Mouse (Mus musculus) heart, postnatal 0 days (tissue): ENCODE data around the gene A630023A22Rik. TPM values are rescaled to one million over a fixed set of nuclear protein-coding genes. Genes with fewer than 3 reads are reported as not detected.
A peak's percentile ranks its signal among the peaks of the same experiment; 100 is the strongest.

Experiments
- ATAC-seq: fragments of 200-750 bp; cut with Nextera tagmentation; 2 replicates; pipeline ENCODE4 v1.8.0; 2017; ENCODE audit warnings: low read depth, moderate number of reproducible peaks, moderate library complexity; ENCODE audit not compliant: insufficient read depth
- DNase-seq: peaks from one replicate; pipeline ENCODE4 v3.0.0-alpha.2; 2016; ENCODE audit warnings: low spot score
- H3K27ac ChIP-seq: fragments of 300-500 bp; sonication (generic); 2 replicates; pipeline ENCODE4 v1.5.1; 2014; ENCODE audit warnings: low read depth, mild to moderate bottlenecking
- H3K27me3 ChIP-seq: fragments of 300-500 bp; sonication (generic); 2 replicates; pipeline ENCODE4 v1.6.1; 2014; ENCODE audit warnings: low read length, mixed read lengths; ENCODE audit not compliant: control insufficient read depth, insufficient read depth
- H3K36me3 ChIP-seq: fragments of 300-500 bp; sonication (generic); replicated peaks from 2 replicates; pipeline ENCODE4 v1.6.1; 2014; ENCODE audit warnings: low read length, mixed read lengths; ENCODE audit not compliant: control insufficient read depth, insufficient read depth
- H3K4me1 ChIP-seq: fragments of 300-500 bp; sonication (generic); 2 replicates; pipeline ENCODE4 v1.6.1; 2014; ENCODE audit warnings: antibody characterized with exemption; ENCODE audit not compliant: control insufficient read depth, insufficient read depth
- H3K4me2 ChIP-seq: fragments of 300-500 bp; sonication (generic); 2 replicates; pipeline ENCODE4 v1.6.1; 2014; ENCODE audit warnings: low read depth, mild to moderate bottlenecking, low read length, moderate library complexity
- H3K4me3 ChIP-seq: fragments of 300-500 bp; sonication (generic); 2 replicates; pipeline ENCODE4 v1.5.1; 2014; ENCODE audit warnings: low read depth, low read length
- H3K9ac ChIP-seq: fragments of 300-500 bp; sonication (generic); replicated peaks from 2 replicates; pipeline ENCODE4 v1.6.1; 2014; ENCODE audit warnings: low read depth, low read length, mixed read lengths
- H3K9me3 ChIP-seq: fragments of 300-500 bp; sonication (generic); replicated peaks from 2 replicates; pipeline ENCODE4 v1.6.1; 2016; ENCODE audit warnings: low read length; ENCODE audit not compliant: control insufficient read depth
- CTCF ChIP-seq: IDR thresholded peaks from 2 replicates; pipeline ENCODE4 v1.5.1; 2016; ENCODE audit warnings: antibody characterized with exemption, control low read depth, low read depth
- EP300 ChIP-seq: IDR thresholded peaks from 2 replicates; pipeline ENCODE4 v1.6.1; 2016; ENCODE audit warnings: antibody characterized with exemption, low read depth
- WGBS: fragments of 180-500 bp; shearing (Covaris S2); extraction: QIAGEN DNeasy Blood & Tissue Kit; methylation state at CpG from one replicate; pipeline ENCODE4 v1.1.7; 2014; 5-methylcytosine and 5-hydroxymethylcytosine counted together
- polyA plus RNA-seq: library from polyadenylated mRNA; unstranded; fragments of >200 nt; fragmentation: Nextera tagmentation; extraction: Ambion mirVana; gene quantifications from 2 replicates; pipeline ENCODE4 v1.2.1, GENCODE M21; 2015
- total RNA-seq: library from RNA; depleted of rRNA; stranded (reverse); fragments of >200 nt; gene quantifications from 2 replicates; pipeline ENCODE4 v1.2.3, GENCODE M21; 2014; ENCODE audit warnings: low replicate concordance

Gene A630023A22Rik
- total and polyA plus RNA-seq, 2 experiments from 2014 or later: not detected

DNA sequence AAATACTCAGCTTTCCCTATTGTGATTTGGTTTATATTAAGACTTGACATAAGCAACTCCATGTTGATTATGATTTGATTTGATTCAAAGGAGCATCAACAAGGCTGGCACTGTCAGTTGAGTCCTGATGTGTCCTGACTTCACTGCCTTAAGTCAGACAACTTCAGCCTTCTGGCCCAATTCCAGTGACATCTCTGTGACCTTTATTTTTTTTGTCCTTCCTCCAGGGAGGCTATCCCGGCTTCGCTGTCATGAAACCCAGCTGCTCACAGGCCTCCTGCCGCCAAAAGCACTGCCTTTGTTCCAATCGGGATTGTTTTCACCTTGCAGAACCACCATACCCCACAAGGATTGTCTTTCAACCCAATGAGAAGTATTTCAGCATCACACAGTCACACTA is 27.2 kb downstream of the A630023A22Rik start:
- WGBS: 29% methylated on average over 4 of the region's 4 CpGs
- no peak for ATAC-seq

GRCm38 (mm10) chr14:34071665-34072064 is 30.9 kb downstream of the A630023A22Rik start:
- no peak overlapping the region for H3K9ac ChIP-seq
- no peak for DNase-seq
- no peaks in the 10 kb centered on the region for H3K9me3 ChIP-seq
- no peak for ATAC-seq
- TF ChIP-seq CTCF (peak; percentile 29), EP300 (no peak)
- H3K4me3 ChIP-seq: no peak overlapping the region
- no peaks in the 10 kb centered on the region for H3K36me3 ChIP-seq
- H3K27ac ChIP-seq: no peak overlapping the region
- H3K4me2 ChIP-seq: no peak overlapping the region
- WGBS: 66% methylated on average over 6 of the region's 6 CpGs
- H3K27me3 ChIP-seq: no peaks in the 10 kb centered on the region
- H3K4me1 ChIP-seq: 0 out of 2 replicates have a peak, but pooled peaks cover 6% of the 10 kb centered on the region

More for the DNA sequence above, 27.2 kb downstream of the A630023A22Rik start:
- Histone ChIP-seq H3K4me3 (no peak overlapping the region), H3K4me2 (no peak overlapping the region), H3K4me1 (0 out of 2 replicates have a peak, but pooled peaks cover 6% of the 10 kb centered on the region), H3K27me3 (no peaks in the 10 kb centered on the region), H3K9me3 (no peaks in the 10 kb centered on the region), H3K9ac (no peak overlapping the region), H3K36me3 (no peaks in the 10 kb centered on the region), H3K27ac (no peak overlapping the region)
- no peak for TF ChIP-seq CTCF
- no peak for TF ChIP-seq EP300
- no peak for DNase-seq

- Histone ChIP-seq H3K4me1 (no peaks in the 10 kb centered on the region), H3K9ac (no peak within 1 kb of the TSS), H3K27me3 (no peaks in the 10 kb centered on the region), H3K9me3 (no peaks in the 10 kb centered on the region), H3K4me3 (no peak within 1 kb of the TSS), H3K36me3 (no peaks in the 10 kb centered on the region), H3K4me2 (no peak within 1 kb of the TSS), H3K27ac (no peak within 1 kb of the TSS)
- WGBS: 87% methylated on average over 6 of the region's 6 CpGs
- ATAC-seq (no peak), DNase-seq (no peak)
- no peak for TF ChIP-seq CTCF
- no peak for TF ChIP-seq EP300
These were observed 50.0 kb downstream of the A630023A22Rik start, which contains the start of gene Antxrl for GRCm38 (mm10) chr14:34052516-34052915. Gene Antxrl, plus strand, starts transcription at chr14:34052707.

DNA sequence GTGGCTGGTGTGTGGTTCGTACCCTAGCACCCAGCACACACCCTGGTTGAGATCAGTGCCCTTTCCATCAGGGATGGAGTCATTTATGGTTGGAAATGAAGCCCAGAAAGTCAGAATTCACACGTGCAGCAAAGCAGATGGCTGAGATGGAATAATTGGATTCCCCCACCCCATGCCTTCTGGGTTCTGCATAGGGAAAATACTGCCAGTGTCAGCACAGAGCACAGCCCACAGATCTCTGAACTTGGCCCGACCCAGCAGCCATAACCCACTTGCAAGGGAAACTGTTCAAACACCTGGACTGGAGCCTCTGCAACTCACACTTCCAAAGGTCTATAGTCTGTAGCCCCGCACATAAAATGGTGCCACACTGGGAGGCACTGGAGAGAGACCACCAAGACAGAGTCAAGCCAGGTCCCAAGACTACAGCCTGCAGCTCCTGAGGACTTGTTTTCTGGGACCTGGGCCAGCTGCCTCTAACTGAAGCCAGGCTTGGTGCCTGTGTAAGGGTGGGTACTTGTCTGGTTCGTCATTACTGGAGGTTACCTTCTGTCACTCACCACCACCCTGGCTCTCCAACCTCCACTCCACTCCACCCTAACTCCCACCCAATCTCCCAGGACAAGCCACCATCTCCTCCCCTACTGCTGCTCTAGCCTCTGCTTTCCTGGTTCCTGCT is 52.3 kb downstream of the A630023A22Rik start:
- Histone ChIP-seq H3K36me3 (no peaks in the 10 kb centered on the region), H3K4me3 (no peak overlapping the region), H3K4me2 (no peak overlapping the region), H3K4me1 (no peaks in the 10 kb centered on the region), H3K27me3 (no peaks in the 10 kb centered on the region), H3K9ac (no peak overlapping the region), H3K9me3 (no peaks in the 10 kb centered on the region), H3K27ac (no peak overlapping the region)
- DNase-seq: no peak
- WGBS: 60% methylated on average over 5 of the region's 5 CpGs
- ATAC-seq: no peak
- TF ChIP-seq CTCF (no peak), EP300 (no peak)

DNA sequence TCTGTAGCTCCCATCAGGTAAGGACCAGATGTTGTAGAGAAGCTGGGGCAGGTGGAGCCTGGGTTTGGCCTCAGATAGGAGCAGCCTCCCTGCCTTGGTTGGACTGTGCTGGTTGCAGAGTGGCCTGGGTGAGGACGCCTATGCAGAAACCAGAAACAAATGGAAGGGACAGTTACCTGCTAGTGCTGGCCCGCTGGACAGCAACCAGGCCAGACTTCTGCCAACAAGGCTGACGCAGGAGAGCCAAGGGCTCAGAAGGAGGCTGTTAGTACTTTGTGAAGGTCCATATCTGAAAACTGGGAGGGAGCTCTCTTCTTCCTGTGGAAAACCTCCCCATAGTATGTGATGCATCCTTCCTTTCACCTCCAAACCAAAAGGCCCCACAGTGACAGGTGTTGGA is 59.2 kb downstream of the A630023A22Rik start:
- no peaks in the 10 kb centered on the region for H3K27me3 ChIP-seq
- H3K4me1 ChIP-seq: no peaks in the 10 kb centered on the region
- no peaks in the 10 kb centered on the region for H3K36me3 ChIP-seq
- no peaks in the 10 kb centered on the region for H3K9me3 ChIP-seq
- no peak for TF ChIP-seq EP300
- TF ChIP-seq CTCF: no peak
- H3K4me3 ChIP-seq: no peak overlapping the region
- DNase-seq (no peak), ATAC-seq (no peak)
- no peak overlapping the region for H3K9ac ChIP-seq
- H3K27ac ChIP-seq: no peak overlapping the region
- H3K4me2 ChIP-seq: no peak overlapping the region
- 37% methylated on average over 3 of the region's 3 CpGs for WGBS

DNA sequence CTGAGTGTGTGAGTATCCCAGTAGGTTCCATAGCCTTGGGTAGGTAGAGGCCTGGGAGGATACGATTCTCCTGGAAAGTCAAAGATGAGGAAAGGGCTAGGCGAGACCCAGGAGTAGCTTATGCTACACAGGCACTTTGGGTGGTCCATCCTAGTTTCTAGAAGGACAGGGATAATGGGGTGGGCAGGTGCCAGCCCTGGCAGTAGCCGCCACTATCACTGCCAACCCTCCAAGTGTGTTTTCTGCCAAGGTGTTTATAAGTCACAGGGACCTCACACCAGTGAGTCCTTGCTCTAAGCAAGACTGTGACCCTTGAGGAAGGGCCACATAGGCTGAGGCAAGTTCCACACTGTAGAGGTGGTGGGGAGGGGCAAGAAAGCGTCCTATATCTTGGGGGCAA is 61.3 kb downstream of the A630023A22Rik start:
- no peak for DNase-seq
- WGBS: 78% methylated on average over 4 of the region's 4 CpGs

More for the DNA sequence above, 61.3 kb downstream of the A630023A22Rik start:
- no peak overlapping the region for H3K27ac ChIP-seq
- H3K4me3 ChIP-seq: no peak overlapping the region
- H3K4me1 ChIP-seq: no peaks in the 10 kb centered on the region
- H3K9me3 ChIP-seq: no peaks in the 10 kb centered on the region
- TF ChIP-seq CTCF: no peak
- no peak for TF ChIP-seq EP300
- H3K4me2 ChIP-seq: no peak overlapping the region
- no peak overlapping the region for H3K9ac ChIP-seq
- no peaks in the 10 kb centered on the region for H3K36me3 ChIP-seq
- ATAC-seq: no peak
- no peaks in the 10 kb centered on the region for H3K27me3 ChIP-seq
